Mouse (Mus musculus) heart, postnatal 10 days (tissue): ENCODE data around the gene Fam213b. TPM values are rescaled to one million over a fixed set of nuclear protein-coding genes. Genes with fewer than 3 reads are reported as not detected.

Experiments
- DNase-seq, 2 experiments: peaks; one replicate each; pipeline ENCODE4 v3.0.0; 2021
- intact Hi-C: fragments of 180-260 bp; cut with DNase I; formaldehyde crosslinking; loops from one replicate; pipeline ENCODE4 v1.15.1; 2025
- total RNA-seq, 2 experiments: library from RNA; stranded (reverse); gene quantifications; 2 replicates each; pipeline ENCODE4 v1.2.3; 2021

The Fam213b gene
- total RNA-seq, 2 experiments from 2014 or later = 61.7 to 64.3 TPM

DNA sequence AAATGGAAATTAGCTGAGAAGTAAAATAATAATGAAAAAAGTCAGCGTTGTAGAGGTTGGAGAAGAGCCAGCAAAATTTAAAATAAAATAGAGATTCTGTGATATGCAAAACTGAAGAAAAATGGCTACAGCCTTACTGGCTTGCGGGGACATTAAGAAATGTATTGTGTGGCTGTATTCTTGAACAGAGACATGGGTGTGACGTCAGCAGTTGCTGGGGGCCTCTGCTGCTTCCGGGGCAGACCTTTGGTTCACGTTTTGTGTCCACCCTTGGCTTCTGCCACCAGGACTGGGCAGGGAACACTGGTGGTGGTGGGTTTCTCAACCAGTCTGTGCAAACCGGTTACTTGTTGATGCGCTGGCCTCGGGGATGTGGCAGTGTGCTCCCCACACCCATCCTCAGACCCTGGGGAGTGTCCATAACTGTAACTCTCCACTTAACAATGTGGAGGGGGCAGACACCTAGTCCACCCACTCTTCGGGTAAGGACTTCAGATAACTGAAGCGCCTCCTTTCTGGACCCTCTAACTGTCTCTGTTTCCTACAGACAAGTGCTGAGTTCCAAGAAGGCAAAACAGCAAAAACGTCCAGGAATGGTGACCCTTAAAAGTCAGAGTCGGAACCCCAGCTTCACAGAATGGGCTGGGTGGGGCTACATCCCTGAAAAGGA, 44.1 kb downstream of the Fam213b start:
- intact Hi-C loops = no loop called here
- DNase-seq = no peak

- intact Hi-C loops = no loop called here
- no peak for DNase-seq
Observed at GRCm38 (mm10) chr4:154853881-154854280, 45.1 kb downstream of the Fam213b start.

GRCm38 (mm10) chr4:154852696-154853095, 46.2 kb downstream of the Fam213b start:
- no peak for DNase-seq
- intact Hi-C loops = no loop called here

Other genes with a start within 250 kb of the Fam213b start
- gene Actrt2, start 231.3 kb downstream of the Fam213b start, total RNA-seq = not detected
- gene Ttc34, start 61.7 kb downstream of the Fam213b start, total RNA-seq = under 1 TPM; 0.17 to 0.45 TPM
- gene Mmel1, start 29.6 kb downstream of the Fam213b start, total RNA-seq = under 1 TPM; 0.32 to 0.48 TPM
- 1 to 10 TPM; 4.1 to 5.7 TPM for gene Tnfrsf14, start 29.4 kb upstream of the Fam213b start, total RNA-seq
- not detected for gene Hes5, start 61.8 kb upstream of the Fam213b start, total RNA-seq
- gene Pank4, start 65.0 kb upstream of the Fam213b start, total RNA-seq = 10 to 100 TPM; 36.5 to 36.8 TPM
- not detected for gene Plch2, start 157.6 kb upstream of the Fam213b start, total RNA-seq
- gene Pex10, start 167.9 kb upstream of the Fam213b start, total RNA-seq = 10 to 100 TPM; 18.4 to 23.7 TPM
- gene Rer1, start 187.2 kb upstream of the Fam213b start, total RNA-seq = 10 to 100 TPM; 71.8 to 77.3 TPM
- 1 to 10 TPM; 2.8 to 3.8 TPM for gene Morn1, start 187.4 kb upstream of the Fam213b start, total RNA-seq